Mouse (Mus musculus): ENCODE data around the gene Plxdc1. TPM values are rescaled to one million over a fixed set of nuclear protein-coding genes. Genes with fewer than 3 reads are reported as not detected.
A peak's percentile ranks its signal among the peaks of the same experiment; 100 is the strongest.
"Not testable (repeated sequence)": the region's sequence is repeated elsewhere in the genome, so short reads cannot be mapped to it uniquely, and the experiment has no call there.

Gene Plxdc1
- total RNA-seq, 2 experiments from 2014 or later: 8.3 to 10.7 TPM

DNA sequence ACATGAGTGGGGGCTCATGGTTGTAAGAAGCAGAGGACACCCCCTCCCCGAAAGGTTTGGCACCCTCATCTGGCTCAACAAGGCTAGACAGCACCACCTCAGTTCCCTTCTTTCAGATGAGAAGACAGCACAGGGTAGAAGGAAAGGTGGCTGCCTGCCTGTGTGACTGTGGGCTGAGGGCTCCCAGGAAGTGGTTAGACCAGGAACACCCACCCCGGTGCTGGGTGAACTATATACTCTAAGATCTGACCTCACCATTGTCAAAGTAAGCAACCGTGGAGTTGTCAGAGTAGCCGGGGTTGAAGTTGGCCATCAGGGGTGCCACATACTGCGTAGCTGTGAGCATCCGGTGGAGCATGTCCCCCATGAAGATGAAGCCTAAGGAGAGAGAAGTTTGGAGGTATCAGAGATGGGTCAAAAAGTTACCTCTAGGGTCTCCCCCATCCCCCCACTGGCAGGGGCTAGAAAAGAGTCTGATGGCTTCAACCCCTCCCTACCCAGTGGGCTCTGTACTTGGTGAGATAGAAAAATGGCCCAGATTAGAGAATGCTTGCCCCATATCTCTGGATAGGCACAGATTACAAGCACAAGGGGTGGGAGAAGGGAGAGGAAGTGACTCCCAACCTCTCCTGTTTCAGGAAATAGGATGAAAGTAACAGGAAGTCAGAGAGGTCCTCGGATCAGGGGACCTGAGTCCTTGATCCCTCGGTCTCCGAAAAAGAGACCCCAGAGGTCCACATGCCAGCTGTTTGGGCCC is 30.9 kb downstream of the Plxdc1 start:
- DNase-seq: no peak

DNA sequence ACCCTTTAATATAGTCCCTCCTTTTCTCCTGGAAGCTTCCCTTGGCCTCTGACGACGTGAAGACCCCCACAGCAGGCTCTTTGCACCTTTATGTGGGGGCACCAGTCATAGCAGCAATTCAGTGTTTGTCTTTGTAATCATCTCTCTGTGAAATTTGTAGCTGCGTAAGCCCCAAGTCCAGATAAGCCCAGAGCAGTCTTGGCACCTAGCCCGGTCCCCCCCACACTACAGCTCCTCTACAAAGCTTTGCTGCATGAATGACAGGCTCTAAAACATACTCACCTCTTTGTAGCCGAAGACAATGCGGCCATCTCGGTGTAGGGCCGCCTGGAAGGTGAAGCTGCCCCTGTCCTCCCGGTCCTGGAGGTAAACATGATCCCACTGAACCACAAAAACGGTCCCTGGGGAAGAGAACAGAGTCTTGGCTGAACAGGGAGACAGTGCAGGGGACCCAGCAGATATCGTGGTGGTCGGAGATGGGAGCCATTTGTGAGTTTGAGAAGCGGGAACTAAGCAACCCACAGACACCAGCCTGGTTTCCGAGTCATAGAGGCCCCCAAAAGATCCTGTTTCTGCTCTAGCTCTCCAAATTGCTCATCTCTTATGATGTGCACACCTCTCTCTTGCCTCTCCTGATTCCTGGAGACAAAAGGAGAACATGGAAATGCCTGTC is 31.6 kb downstream of the Plxdc1 start:
- no peak for DNase-seq

DNA sequence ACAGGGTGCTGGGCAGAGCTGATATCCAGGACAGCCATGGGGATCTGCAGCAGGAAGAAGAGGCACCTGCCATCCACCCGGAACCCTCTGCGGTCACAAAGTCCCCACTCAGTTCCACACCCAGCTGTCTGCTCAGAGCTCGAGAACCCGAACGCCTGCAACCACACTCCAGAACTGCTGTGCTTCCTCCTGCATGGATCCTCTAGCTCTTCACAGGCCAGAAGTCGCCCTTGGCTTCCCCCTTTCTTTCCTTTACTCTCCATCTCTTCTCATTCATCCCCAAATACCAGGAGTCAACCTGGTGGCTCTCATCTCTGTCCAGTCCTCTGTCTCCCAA is 32.3 kb downstream of the Plxdc1 start:
- no peak for DNase-seq

DNA sequence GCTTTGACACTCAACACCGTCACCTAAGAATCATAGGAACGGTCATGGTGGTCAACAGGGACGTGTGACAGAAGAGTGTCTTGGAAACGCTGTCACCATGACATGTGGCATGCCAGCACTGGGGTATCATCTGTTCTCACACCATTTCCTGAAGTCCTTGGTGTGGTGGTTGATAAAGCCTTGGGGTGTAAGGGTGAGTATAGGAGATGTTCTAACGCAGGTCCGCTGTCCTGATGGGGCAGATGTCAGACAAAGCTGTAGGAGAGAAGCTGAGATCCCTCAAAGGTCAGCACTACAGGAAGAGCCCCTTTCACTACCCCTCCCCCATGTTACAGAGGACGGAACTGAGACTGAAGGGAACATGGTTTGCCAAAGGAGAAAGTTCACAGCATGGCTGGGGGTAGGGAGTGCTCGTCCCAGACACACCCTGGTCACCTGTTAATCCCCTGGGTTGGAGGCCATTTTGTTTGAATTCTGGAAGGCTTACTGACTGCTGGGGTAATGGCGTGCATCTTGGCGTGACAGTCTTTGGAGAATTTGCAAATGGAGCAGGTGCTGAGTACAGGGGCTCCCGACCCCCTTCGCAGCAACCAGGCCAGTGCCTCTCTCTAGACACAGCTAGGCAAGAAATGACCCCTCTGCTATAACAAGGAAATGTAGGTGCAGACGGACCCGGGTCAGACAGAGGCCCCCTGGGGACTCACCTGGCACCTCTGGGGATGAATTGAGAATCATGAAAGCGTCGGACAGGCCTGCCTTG is 32.9 kb downstream of the Plxdc1 start:
- no peak for DNase-seq

DNA sequence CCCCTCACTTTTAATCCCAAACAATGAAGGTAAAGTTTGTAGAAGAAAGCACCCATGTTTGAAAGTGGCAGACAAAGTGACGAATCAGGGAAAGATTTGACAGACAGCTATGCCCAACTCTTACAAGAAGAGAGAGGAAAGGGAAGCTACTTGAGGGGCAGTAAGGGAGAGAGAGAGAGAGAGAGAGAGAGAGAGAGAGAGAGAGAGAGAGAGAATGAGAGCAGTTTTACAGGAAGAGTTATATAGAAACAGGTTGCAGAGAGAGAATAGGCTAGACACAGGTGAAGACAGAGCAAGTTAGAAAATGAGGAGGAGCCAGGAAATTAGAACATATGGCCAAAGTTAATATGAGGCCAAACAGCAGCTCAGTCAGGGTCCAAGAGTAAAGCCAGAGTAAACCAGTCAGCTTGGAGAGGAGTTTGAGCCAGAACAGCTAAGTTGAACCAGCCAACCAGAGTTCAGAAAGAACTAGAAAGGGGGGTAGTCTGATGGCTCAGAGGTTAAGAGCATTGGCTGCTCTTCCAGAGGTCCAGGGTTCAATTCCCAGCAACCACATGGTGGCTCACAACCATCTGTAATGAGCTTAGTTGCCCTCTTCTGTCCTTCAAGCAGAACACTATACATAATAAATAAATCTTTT is 33.8 kb downstream of the Plxdc1 start:
- no peak for DNase-seq

DNA sequence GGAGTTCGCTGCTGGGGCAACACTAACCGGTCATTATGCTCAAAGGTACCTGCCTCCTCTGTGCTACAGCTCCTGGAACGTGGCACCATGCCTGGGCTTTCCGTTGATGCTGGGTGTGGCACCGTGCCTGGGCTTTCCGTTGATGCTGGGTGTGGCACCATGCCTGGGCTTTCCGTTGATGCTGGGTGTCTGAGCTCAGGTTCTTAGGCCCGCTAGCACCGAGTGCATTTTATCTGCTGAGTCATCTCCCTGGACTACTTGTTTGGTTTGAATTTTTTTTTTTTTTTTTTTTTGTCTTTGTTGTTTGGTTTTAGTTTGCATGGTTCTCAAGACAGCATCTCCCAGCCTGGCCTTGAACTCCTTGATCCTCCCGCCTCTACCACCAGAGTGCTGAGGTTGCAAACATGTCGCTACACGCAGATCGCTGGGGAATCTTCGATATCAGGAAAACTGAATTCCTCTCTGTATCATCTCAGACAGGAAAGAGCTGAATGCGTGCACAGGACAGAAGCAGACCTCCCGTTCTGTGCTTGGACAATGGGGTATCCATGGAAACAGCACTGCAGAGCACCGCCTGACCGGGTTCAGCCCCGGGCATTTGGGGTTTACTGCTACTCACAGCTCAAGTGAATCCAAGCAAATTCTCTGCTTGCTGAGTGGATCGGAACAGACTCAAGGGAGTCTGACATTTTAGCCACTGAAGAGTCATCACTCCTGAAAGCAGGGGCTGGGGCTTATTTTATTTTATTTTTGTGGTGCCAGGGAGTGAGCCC is 36.4 kb downstream of the Plxdc1 start:
- peak; percentile 26 for DNase-seq

DNA sequence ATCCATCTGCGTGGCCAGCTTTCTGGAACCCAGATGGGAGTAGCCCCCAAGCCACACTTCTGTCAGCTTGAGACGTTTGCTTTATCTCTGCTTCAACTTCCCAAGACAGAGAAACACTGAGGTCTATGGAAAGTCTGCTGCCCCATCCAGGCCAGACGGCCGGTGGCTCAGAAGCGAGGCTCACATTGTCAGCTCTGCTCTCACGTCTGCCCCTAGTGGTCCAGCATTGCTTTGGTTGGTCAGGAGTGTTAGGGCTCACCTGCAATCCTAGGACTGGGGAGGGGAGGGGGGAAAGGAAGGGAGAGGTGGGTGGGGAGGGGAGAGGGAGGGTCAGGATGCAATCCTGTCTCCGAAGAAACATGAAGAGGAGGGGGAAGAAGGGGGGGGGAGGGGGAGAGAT is 38.8 kb downstream of the Plxdc1 start:
- peak; percentile 38 for DNase-seq

DNA sequence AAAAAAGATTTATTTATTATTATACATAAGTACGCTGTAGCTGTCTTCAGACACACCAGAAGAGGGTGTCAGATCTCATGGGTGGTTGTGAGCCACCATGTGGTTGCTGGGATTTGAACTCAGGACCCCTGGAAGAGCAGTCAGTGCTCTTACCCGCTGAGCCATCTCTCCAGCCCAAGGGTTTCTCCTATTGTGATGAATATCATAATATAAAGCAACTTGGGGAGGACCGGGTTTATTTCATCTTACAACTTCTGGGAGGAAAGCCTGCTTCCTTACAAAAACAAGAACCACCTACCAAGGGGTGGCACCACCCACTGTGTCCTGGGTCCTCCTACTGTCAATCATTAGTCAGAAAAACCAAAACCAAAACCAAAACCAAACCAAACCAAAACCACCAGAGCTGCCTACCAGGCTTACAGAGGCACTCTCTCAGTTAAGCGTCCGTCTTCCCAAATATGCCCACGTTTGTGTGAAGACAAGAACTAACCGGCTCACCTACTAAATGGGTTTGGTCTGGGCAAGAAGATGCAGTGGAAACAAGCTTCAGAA is 40.4 kb downstream of the Plxdc1 start:
- DNase-seq: not testable (repeated sequence)

DNA sequence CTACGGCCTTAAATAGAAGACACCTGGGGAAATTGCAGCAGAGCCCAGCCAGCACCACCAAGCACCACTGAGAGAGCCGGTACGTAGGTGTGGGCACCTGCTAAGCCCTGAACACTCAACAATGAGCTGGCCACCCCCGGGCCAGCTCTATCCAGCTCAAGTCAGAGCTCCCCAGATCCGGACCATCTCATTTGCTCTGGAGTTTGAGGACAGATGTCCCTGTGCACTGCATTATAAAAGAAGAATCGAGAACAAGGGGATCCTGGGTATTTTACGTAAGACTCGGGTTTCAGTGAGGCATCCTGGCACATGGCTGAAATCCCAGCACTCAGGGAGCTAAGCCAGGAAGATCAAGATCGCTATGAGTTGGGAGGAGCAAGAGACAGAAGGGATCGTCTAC is 41.2 kb downstream of the Plxdc1 start:
- DNase-seq: no peak

DNA sequence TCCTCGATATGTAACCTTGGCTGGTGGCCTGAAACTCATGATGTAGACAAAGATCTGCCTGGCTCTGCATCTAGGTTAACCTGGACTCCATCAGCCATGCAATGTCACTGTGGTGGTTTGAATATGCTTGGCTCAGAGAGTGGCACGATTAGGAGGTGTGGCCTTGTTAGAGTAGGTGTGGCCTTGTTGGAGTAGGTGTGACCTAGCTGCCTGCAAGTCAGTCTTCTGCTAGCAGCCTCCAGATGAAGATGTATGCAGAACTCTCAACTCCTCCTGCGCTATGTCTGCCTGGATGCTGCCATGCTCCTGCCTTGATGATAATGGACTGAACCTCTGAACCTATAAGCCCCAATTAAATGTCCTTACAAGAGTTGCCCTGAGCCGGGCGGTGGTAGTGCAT is 43.0 kb downstream of the Plxdc1 start:
- no peak for DNase-seq

DNA sequence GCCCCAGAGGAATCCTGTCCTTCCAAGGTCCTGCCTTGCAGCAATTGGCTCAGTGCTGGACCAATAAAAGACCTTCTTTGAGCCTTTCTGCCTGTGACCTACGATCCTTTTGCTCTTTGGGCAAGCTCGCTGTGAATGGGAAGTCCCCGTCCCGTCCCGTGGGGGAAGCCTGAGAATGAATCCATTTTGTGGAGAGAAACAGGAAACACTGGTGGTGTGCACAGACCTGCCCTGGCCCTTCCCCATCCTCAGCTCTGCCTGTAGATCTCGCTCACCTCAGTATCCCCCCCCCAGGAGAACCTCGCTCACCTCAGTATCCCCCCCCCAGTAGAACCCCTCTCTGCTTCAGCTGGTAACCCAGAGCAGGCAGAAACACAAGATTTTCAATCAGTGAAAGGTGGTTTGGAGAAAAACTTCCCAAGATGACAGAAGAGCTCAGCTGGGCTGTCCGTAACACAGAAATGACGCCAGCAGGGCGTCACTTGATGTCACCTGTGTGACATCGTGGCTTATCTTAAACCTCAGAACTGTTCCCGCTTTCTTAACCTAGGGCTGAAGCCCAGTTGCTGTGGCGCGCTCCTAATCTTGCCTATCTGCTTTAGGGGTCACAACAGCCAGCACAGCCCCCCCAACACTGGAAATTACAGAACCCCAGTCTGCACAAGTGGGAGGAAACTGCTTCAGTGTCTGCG is 43.7 kb downstream of the Plxdc1 start:
- DNase-seq: no peak

DNA sequence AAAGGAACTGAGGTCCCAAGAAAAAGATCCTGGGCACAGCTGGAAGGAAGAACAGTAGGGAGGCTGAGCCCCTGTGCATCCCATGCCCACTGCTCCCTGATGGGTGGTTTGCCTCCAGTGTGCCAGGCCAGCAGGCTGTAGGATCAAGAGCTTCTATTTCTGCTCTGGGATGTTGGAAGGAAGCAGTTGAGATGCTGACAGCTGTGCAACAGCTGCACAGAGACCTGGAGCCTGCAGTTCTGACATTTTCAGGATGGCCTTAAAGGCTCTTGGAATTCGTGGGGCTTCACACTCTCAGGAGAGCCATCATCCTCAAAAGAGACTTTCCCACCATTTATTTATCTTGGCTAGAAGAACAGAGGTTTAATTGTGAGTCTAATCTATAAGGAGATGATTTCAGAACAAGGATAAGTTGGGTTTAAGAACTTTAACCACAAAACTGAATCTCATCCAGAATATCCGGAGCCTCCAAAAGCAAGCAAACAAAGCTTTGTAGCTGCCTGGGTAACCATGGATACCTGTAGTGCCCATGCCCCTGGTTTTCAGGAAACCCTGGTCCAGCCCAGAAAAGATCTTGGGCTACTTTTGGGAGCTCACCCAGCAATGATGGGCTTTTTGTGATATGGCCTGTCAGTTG is 48.7 kb downstream of the Plxdc1 start:
- DNase-seq: no peak

DNA sequence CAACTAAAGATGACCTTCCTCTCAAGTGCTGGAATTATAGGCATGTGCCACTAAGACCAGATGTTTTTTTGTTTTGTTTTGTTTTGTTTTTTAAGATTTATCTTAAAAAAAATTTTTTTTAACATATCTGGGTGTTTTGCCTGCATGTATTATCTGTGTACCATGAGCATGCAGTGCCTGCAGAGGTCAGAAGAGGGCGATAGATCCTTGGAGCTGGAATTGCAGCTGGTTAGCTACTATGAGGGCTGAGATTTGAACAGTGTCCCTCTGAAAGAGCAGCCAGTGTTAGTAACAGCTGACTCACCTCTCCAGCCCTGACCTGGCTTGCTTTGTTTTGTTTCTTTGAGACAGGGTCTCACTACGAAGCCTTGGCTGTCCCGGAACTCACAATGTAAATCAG is 49.5 kb downstream of the Plxdc1 start:
- peak; percentile 59 for DNase-seq

DNA sequence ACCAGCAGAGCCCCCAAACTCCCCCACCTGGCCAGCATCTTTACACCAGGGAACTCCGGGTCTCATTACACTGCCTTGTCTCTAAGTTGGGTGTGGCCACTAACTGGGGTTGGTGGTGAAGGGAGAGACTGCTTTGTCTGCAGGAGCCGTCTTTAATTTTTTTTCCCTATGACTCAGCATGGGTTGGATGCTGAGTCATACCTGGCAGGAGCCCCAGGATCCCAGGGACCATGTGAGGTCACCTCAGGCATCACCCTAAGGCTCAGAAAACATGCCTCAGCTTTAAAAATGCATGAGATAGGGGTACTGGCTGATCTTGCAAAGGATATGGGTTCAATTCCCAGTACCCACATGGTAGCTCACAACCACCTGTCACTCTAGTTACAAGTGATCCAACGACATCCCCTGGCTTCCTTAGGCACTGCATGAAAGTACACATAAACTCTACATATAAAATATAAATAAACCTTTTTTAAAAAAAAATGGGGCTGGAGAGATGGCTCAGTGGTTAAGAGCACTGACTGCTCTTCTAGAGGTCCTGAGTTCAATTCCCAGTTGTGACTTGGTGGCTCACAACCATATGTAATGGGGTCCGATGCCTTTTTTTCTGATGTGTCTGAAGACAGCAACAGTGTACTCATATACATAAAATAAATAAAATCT is 50.2 kb downstream of the Plxdc1 start:
- DNase-seq: no peak

DNA sequence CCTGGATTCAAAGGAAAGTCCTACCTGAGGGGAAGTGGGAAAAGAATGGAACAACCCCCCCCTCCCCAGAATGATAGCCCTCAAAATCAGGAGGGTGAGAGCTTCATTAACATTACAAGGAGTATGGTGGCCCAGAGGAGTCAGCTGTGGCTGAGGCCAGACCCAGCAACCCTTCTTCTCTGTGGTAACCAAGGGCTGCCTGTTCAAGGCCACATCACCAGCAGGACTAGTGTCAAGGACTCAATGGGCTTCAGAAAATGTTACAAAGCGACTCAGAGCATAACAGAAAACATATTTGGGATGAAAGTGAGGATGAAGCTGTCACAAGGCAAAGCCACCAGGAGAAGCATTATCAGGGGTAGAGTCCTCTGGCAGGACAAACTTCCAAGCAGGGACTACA is 52.7 kb downstream of the Plxdc1 start:
- DNase-seq: no peak

DNA sequence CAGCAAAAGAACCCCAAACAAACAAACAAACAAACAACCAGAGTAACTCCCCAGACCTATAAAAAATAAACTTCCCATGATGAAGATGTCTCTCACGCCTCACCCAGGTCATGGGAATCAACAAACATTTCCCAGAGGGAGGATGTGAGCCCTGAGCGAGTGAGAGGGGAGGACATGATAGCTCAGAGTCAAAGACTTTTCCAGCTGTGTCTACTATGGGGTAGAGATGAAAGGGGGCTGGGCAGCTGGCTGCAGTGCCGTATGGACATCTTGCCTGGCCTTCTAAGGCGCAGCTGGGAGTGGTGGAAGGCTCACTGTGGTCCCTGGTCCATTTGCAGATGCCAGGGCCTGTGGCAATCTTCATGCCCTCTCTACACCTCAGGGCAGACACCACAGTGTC is 57.3 kb downstream of the Plxdc1 start:
- no peak for DNase-seq

DNA sequence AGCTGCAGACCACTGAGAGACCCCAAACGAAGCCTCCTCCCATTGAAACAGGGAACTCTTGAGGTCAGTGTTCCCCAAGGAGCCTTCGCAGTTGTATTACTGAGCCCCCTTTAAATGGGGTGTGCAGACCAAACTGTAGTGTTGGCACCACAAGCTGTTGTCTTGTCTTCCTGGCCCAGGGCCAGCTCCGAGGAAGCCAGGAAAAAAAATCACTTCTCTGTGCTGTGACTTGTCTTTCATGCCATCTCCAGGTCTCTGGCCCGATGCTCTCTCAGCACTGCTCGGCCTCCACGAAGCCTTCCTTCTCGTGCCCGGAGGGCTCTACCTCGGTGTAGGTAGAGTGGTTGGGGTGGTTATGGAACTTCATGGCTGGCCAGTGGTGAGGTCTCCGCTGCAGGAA is 62.0 kb downstream of the Plxdc1 start:
- DNase-seq: no peak

DNA sequence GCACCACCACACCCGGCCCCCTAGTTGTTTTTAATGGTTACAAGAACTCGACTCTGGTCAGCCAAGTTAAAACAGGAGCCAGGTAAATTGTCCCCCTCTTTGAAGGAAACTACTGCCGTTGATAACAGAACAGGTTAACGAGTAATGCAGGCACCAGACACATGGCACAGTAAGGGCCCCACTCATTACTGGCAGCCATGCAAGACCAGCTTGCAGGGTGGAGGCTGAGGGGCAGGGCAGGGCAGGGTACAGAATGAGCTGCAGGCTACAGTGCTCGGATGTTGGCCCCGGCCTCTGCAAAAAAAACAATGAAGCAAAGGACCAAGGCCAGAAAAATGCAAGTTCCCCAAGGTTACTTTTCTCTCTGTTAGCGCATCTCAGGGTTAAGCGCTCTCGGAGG is 62.6 kb downstream of the Plxdc1 start:
- DNase-seq: no peak

DNA sequence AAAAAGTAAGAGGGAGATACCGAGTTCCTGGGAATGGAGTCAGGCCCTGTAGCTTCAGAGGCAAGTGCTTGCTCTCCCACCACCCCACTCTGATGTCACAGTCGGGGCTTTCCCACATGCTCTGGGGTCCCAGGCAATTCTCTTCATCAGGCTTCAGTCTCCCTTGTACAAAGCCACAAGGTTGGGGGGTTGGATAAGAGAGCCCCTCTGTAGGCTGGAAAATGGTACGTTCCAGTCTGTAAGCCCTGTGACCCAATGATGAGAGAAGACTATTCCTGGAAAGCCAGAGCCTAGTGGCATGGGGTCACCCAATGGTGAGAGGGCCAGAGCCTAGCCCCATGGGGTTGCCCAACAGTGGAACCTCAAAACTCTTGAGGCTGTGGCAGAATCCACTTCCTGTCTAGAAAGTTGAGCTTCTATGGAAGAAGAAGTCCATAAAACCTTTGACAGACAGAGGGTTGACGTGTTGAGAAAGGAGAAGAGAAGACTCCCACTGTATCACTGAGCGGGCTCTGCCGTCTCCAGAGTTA is 70.2 kb downstream of the Plxdc1 start:
- DNase-seq: no peak

DNA sequence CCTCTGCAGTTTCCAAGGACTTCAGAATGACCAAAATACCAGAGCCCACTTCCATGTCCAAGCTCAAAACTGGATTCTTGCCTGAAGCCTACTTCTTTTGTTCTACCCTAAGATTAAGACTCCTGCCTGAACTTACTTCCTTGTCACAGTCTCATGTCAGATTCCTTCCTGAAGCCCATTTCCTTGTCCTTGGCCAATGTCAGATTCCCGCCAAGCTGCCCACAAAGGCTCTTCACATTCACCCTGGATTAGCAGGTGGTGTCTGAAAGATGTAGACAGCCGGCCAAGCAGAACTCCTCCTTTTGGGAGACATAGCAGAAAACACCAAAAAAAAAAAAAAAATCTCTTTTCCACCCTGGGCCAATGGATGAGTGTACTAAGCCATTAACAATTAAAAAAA is 70.8 kb downstream of the Plxdc1 start:
- DNase-seq: no peak
